Mouse (Mus musculus) heart, embryonic 16.5 days (tissue): ENCODE measurements around the gene Pex5l. TPM values are rescaled to one million over a fixed set of nuclear protein-coding genes. Genes with fewer than 3 reads are reported as not detected.

Source experiments
- ATAC-seq: fragments of 200-750 bp; cut with Nextera tagmentation; replicated peaks from 2 replicates; pipeline ENCODE4 v1.8.0; 2017; ENCODE audit warnings: moderate number of reproducible peaks; ENCODE audit not compliant: insufficient read depth, low FRiP score; ENCODE audit errors: extremely low read depth
- H3K27ac ChIP-seq: fragments of 300-500 bp; sonication (generic); 2 replicates; pipeline ENCODE4 v1.5.1; 2014; ENCODE audit warnings: mild to moderate bottlenecking, low read length, control low read depth, moderate library complexity
- H3K27me3 ChIP-seq: fragments of 300-500 bp; sonication (generic); 2 replicates; pipeline ENCODE4 v1.6.1; 2014; ENCODE audit warnings: low read length, mixed read lengths; ENCODE audit not compliant: control insufficient read depth, insufficient read depth
- H3K36me3 ChIP-seq: fragments of 300-500 bp; sonication (generic); 2 replicates; pipeline ENCODE4 v1.6.1; 2014; ENCODE audit not compliant: control insufficient read depth, insufficient read depth
- H3K4me1 ChIP-seq: fragments of 300-500 bp; sonication (generic); 2 replicates; pipeline ENCODE4 v1.6.1; 2014; ENCODE audit warnings: low read length, mixed read lengths; ENCODE audit not compliant: control insufficient read depth, insufficient read depth
- H3K4me2 ChIP-seq: fragments of 300-500 bp; sonication (generic); 2 replicates; pipeline ENCODE4 v1.6.1; 2014; ENCODE audit warnings: low read depth, mild to moderate bottlenecking, control low read depth, low read length
- H3K4me3 ChIP-seq: fragments of 300-500 bp; sonication (generic); 2 replicates; pipeline ENCODE4 v1.5.1; 2014; ENCODE audit warnings: mild to moderate bottlenecking, control low read depth, low read length
- H3K9ac ChIP-seq: fragments of 300-500 bp; sonication (generic); 2 replicates; pipeline ENCODE4 v1.6.1; 2014; ENCODE audit warnings: low read length, control low read depth
- H3K9me3 ChIP-seq: fragments of 300-500 bp; sonication (generic); replicated peaks from 2 replicates; pipeline ENCODE4 v1.6.1; 2016; ENCODE audit warnings: low read length; ENCODE audit not compliant: control insufficient read depth
- WGBS: fragments of 180-500 bp; shearing (Covaris S2); extraction: QIAGEN DNeasy Blood & Tissue Kit; methylation state at CpG from one replicate; pipeline ENCODE4 v1.1.7; 2014; 5-methylcytosine and 5-hydroxymethylcytosine counted together
- polyA plus RNA-seq: library from polyadenylated mRNA; unstranded; fragments of >200 nt; fragmentation: Nextera tagmentation; extraction: Ambion mirVana; gene quantifications from 2 replicates; pipeline ENCODE4 v1.2.1, GENCODE M21; 2015

Gene Pex5l
- polyA plus RNA-seq, 1 experiment from 2014 or later, result 0.12 TPM

GRCm38 (mm10) chr3:32985141-32985540, 157.9 kb downstream of the Pex5l start:
- Histone ChIP-seq H3K4me2 (no peak overlapping the region), H3K27ac (no peak overlapping the region), H3K4me1 (no peaks in the 10 kb centered on the region), H3K9me3 (no peaks in the 10 kb centered on the region), H3K36me3 (no peaks in the 10 kb centered on the region), H3K27me3 (no peaks in the 10 kb centered on the region), H3K4me3 (no peak overlapping the region), H3K9ac (no peak overlapping the region)
- no peak for ATAC-seq
- 71% methylated on average over 3 of the region's 3 CpGs for WGBS

GRCm38 (mm10) chr3:32979981-32980380, 163.1 kb downstream of the Pex5l start:
- ATAC-seq, result no peak
- 69% methylated on average over 4 of the region's 4 CpGs for whole genome bisulfite sequencing
- Histone ChIP-seq H3K27me3 (no peaks in the 10 kb centered on the region), H3K9me3 (no peaks in the 10 kb centered on the region), H3K9ac (no peak overlapping the region), H3K36me3 (no peaks in the 10 kb centered on the region), H3K4me1 (no peaks in the 10 kb centered on the region), H3K4me3 (no peak overlapping the region), H3K27ac (no peak overlapping the region), H3K4me2 (no peak overlapping the region)

- no peak for ATAC-seq
- H3K4me1 ChIP-seq, result no peaks in the 10 kb centered on the region
- H3K4me3 ChIP-seq, result no peak overlapping the region
- WGBS, result 69% methylated on average over 6 of the region's 6 CpGs
- no peak overlapping the region for H3K27ac ChIP-seq
- no peak overlapping the region for H3K9ac ChIP-seq
- no peak overlapping the region for H3K4me2 ChIP-seq
- H3K9me3 ChIP-seq, result no peaks in the 10 kb centered on the region
- no peaks in the 10 kb centered on the region for H3K36me3 ChIP-seq
- no peaks in the 10 kb centered on the region for H3K27me3 ChIP-seq
Observed at GRCm38 (mm10) chr3:32979238-32979637, 163.8 kb downstream of the Pex5l start.

- ATAC-seq, result no peak
- Histone ChIP-seq H3K9ac (no peak overlapping the region), H3K9me3 (0 out of 2 replicates have a peak, but pooled peaks cover 4% of the 10 kb centered on the region), H3K27me3 (no peaks in the 10 kb centered on the region), H3K4me2 (no peak overlapping the region), H3K27ac (no peak overlapping the region), H3K4me3 (no peak overlapping the region), H3K4me1 (no peaks in the 10 kb centered on the region), H3K36me3 (no peaks in the 10 kb centered on the region)
- WGBS, result 84% methylated on average over 1 of the region's 1 CpGs
Observed at GRCm38 (mm10) chr3:32970257-32970656, 172.8 kb downstream of the Pex5l start.

GRCm38 (mm10) chr3:32968671-32969425, 174.2 kb downstream of the Pex5l start:
- H3K27ac ChIP-seq, result no peak overlapping the region
- no peak for ATAC-seq
- 78% methylated on average over 1 of the region's 1 CpGs for WGBS
- H3K4me3 ChIP-seq, result no peak overlapping the region
- no peaks in the 10 kb centered on the region for H3K27me3 ChIP-seq
- no peaks in the 10 kb centered on the region for H3K36me3 ChIP-seq
- no peak overlapping the region for H3K4me2 ChIP-seq
- H3K9ac ChIP-seq, result no peak overlapping the region
- 0 out of 2 replicates have a peak, but pooled peaks cover 4% of the 10 kb centered on the region for H3K9me3 ChIP-seq
- H3K4me1 ChIP-seq, result no peaks in the 10 kb centered on the region

GRCm38 (mm10) chr3:32965528-32965927, 177.5 kb downstream of the Pex5l start:
- H3K4me1 ChIP-seq, result no peaks in the 10 kb centered on the region
- no peaks in the 10 kb centered on the region for H3K27me3 ChIP-seq
- H3K27ac ChIP-seq, result no peak overlapping the region
- no peak overlapping the region for H3K9ac ChIP-seq
- no peak overlapping the region for H3K4me2 ChIP-seq
- no peaks in the 10 kb centered on the region for H3K9me3 ChIP-seq
- H3K4me3 ChIP-seq, result no peak overlapping the region
- ATAC-seq, result no peak
- WGBS, result 5% methylated on average over 2 of the region's 2 CpGs
- H3K36me3 ChIP-seq, result no peaks in the 10 kb centered on the region

GRCm38 (mm10) chr3:32961494-32961893, 181.6 kb downstream of the Pex5l start:
- 75% methylated on average over 3 of the region's 3 CpGs for WGBS

GRCm38 (mm10) chr3:32951382-32951781, 191.7 kb downstream of the Pex5l start:
- no peak overlapping the region for H3K4me3 ChIP-seq
- 17% methylated on average over 1 of the region's 1 CpGs for WGBS
- H3K9me3 ChIP-seq, result no peaks in the 10 kb centered on the region
- H3K27me3 ChIP-seq, result no peaks in the 10 kb centered on the region
- no peak for ATAC-seq
- H3K9ac ChIP-seq, result no peak overlapping the region
- no peak overlapping the region for H3K4me2 ChIP-seq
- H3K36me3 ChIP-seq, result no peaks in the 10 kb centered on the region
- H3K27ac ChIP-seq, result no peak overlapping the region
- no peaks in the 10 kb centered on the region for H3K4me1 ChIP-seq

More at GRCm38 (mm10) chr3:32961494-32961893, 181.6 kb downstream of the Pex5l start:
- no peaks in the 10 kb centered on the region for H3K36me3 ChIP-seq
- no peaks in the 10 kb centered on the region for H3K27me3 ChIP-seq
- ATAC-seq, result no peak
- H3K27ac ChIP-seq, result no peak overlapping the region
- no peak overlapping the region for H3K9ac ChIP-seq
- H3K4me3 ChIP-seq, result no peak overlapping the region
- no peak overlapping the region for H3K4me2 ChIP-seq
- no peaks in the 10 kb centered on the region for H3K4me1 ChIP-seq
- H3K9me3 ChIP-seq, result no peaks in the 10 kb centered on the region

- no peaks in the 10 kb centered on the region for H3K27me3 ChIP-seq
- H3K4me1 ChIP-seq, result no peaks in the 10 kb centered on the region
- no peak for ATAC-seq
- H3K27ac ChIP-seq, result no peak overlapping the region
- H3K4me2 ChIP-seq, result no peak overlapping the region
- H3K36me3 ChIP-seq, result no peaks in the 10 kb centered on the region
- H3K4me3 ChIP-seq, result no peak overlapping the region
- H3K9me3 ChIP-seq, result no peaks in the 10 kb centered on the region
- no peak overlapping the region for H3K9ac ChIP-seq
- 92% methylated on average over 5 of the region's 5 CpGs for WGBS
Observed at GRCm38 (mm10) chr3:32947486-32947885, 195.6 kb downstream of the Pex5l start.
